ENCODE assay signal across 10 mouse cellular contexts in the genomic region with DNA sequence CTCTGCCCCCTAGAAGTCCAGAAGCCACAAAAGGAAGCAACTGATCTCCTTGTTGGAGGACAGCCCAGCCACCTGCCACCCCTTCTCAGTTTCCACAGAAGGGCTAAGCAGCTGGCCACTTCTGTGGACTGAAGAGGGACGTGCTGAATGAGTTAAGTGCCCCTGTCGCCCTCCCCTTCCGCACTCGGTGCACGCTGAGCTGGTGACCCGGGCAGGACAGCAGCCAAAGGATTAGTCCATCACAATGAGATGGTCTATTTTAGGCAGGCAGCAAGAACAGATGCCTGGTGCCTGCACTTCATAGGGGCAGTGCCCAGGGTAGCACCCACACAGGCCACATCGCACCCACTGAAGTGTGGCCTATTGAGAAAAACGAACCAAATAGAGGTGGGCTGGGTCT. TPM values are rescaled to one million over a fixed set of nuclear protein-coding genes. Genes with fewer than 3 reads are reported as not detected.
A peak's percentile ranks its signal among the peaks of the same experiment; 100 is the strongest.
DNase-seq lines count a peak whose midpoint lies in the region; ATAC-seq and TF ChIP-seq lines count a peak whose summit lies in the region.
"Had no signal": no experiment of that assay in that cellular context is flagged by ENCODE, and none has a peak within 500 bp of the region (broad histone marks: within the 10 kb centered on the region; RNA-seq: fewer than 3 reads in every experiment).

No protein-coding gene starts in this region.

- H3K79me2 ChIP-seq in C2C12 (ENCODE audit: control insufficient read depth, insufficient read depth) = no peaks in the 10 kb centered on the region

- no peak overlapping the region for H3K4me2 ChIP-seq in stomach, postnatal 0 days (replicated peaks; ENCODE audit: low read depth)

- H3ac ChIP-seq in C2C12 (ENCODE audit: control insufficient read depth, insufficient read length, low read depth) = no peak overlapping the region

- no peak overlapping the region for H3K27ac ChIP-seq in stomach, postnatal 0 days (replicated peaks)

- H3K27me3 ChIP-seq in C2C12 (ENCODE audit: control insufficient read depth, insufficient read depth, insufficient read length) = peaks cover 9% of the 10 kb centered on the region
- H3K27me3 ChIP-seq in stomach, postnatal 0 days (ENCODE audit: control insufficient read depth, insufficient read depth, low read length) = no peaks in the 10 kb centered on the region

- H3K4me3 ChIP-seq in C2C12 (ENCODE audit: insufficient read depth, poor library complexity, severe bottlenecking) = no peak overlapping the region
- H3K4me3 ChIP-seq in stomach, postnatal 0 days (ENCODE audit: low read depth, low read length) = no peak overlapping the region

- H3K4me1 ChIP-seq in stomach, postnatal 0 days (replicated peaks; ENCODE audit: control insufficient read depth, insufficient read depth) = no peaks in the 10 kb centered on the region

- WGBS in stomach, postnatal 0 days = 52% methylated on average over 8 of the region's 8 CpGs

- no peak for TF ChIP-seq EP300 in stomach, postnatal 0 days (optimal IDR thresholded peaks at IDR 0.05)

- no peaks in the 10 kb centered on the region for H3K36me3 ChIP-seq in C2C12 (ENCODE audit: control insufficient read depth, insufficient read depth)
- H3K36me3 ChIP-seq in stomach, postnatal 0 days (ENCODE audit: control insufficient read depth, insufficient read depth, low read length) = no peaks in the 10 kb centered on the region

- no peak for ATAC-seq in stomach, postnatal 0 days (ENCODE audit: low FRiP score, low TSS enrichment)

- H3K9me3 ChIP-seq in stomach, postnatal 0 days (ENCODE audit: control insufficient read depth, low read length) = no peaks in the 10 kb centered on the region

- peak; percentile 68 to 79 for DNase-seq in cerebellum, postnatal 10 days
- no peak for DNase-seq in cerebellum, adult 11-12 months
- peak; percentile 43 for DNase-seq in gastrocnemius, postnatal 10 days
- DNase-seq in heart, postnatal 4 days = peak; percentile 79
- DNase-seq in ovary, postnatal 14 days (ENCODE audit: low spot score) = no peak
- no peak for DNase-seq in stomach, postnatal 0 days (ENCODE audit: low spot score)
- no peak for DNase-seq in layer of hippocampus, adult 18-20 months (ENCODE audit: low spot score in 2 of 2)
- DNase-seq: thymus, postnatal 25 days had no signal

- H3K79me3 ChIP-seq in C2C12 (ENCODE audit: low read depth) = no peaks in the 10 kb centered on the region

- TF ChIP-seq CTCF in C2C12 (IDR thresholded peaks at IDR 0.05; ENCODE audit: control insufficient read depth, insufficient read depth, insufficient read length) = no peak
- TF ChIP-seq CTCF in stomach, postnatal 0 days (IDR thresholded peaks at IDR 0.05; ENCODE audit: low read depth) = no peak

- H3K9ac ChIP-seq in stomach, postnatal 0 days (ENCODE audit: low read length) = no peak overlapping the region

TF ChIP-seq in C2C12, 6 proteins besides CTCF, POLR2A, EP300 and RAD21:
- TF ChIP-seq MYOD1 (IDR thresholded peaks at IDR 0.05; ENCODE audit: control insufficient read depth, insufficient read length, low read depth) = peak; percentile 81
- TF ChIP-seq FOSL1 (IDR thresholded peaks at IDR 0.05; ENCODE audit: insufficient read depth, low read length, poor library complexity, severe bottlenecking) = no peak
- TF ChIP-seq USF1 (IDR thresholded peaks at IDR 0.05; ENCODE audit: low read depth) = no peak
TF ChIP-seq in C2C12: peak in this region for 1.

RNA-seq across cellular contexts. Expression of a gene that starts 32.8 kb away (rescaled TPM):
- not detected for polyA plus RNA-seq in C2C12 (2012; fragmentation: generic; extraction: Trizol)
- total RNA-seq in gastrocnemius, postnatal 10 days (2021) = not detected
- total RNA-seq in heart, postnatal 4 days (2021) = not detected
- 0.21 and 0.41 TPM in 2 replicates for polyA plus RNA-seq in stomach, postnatal 0 days (2015; fragmentation: Nextera tagmentation; extraction: Ambion mirVana)
- 1 to 10 TPM; 4.5 to 4.8 TPM for total RNA-seq in layer of hippocampus, adult 18-20 months (2021)
- polyA plus RNA-seq: limb, embryonic 11.5 days had no signal

Comparison
In these comparisons a context has a peak if more than half of its experiments do, and no peak if none do; other contexts are left out.
1. DNase-seq: peak in cerebellum, postnatal 10 days (2 of 2), gastrocnemius, postnatal 10 days (single experiment) and heart, postnatal 4 days (single experiment); none in cerebellum, adult 11-12 months (single experiment), ovary, postnatal 14 days (single experiment), stomach, postnatal 0 days (single experiment) and layer of hippocampus, adult 18-20 months (0 of 2).
2. RNA of a gene that starts 32.8 kb away (total RNA-seq): 4.5 to 4.8 TPM in layer of hippocampus, adult 18-20 months; not detected in gastrocnemius, postnatal 10 days and not detected in heart, postnatal 4 days; every median in the first group is over 4 times any median in the second.